Mouse (Mus musculus) cerebellum, adult 11-12 months (tissue): Measurements from ENCODE around the gene Urb1.
A peak's percentile ranks its signal among the peaks of the same experiment; 100 is the strongest.
"Not testable (repeated sequence)": the region's sequence is repeated elsewhere in the genome, so short reads cannot be mapped to it uniquely, and the experiment has no call there.

Source experiments
- DNase-seq: peaks from one replicate; pipeline ENCODE4 v3.0.0; 2022

Gene Urb1

GRCm38 (mm10) chr16:90809975-90810715 is at the start of gene Urb1:
Urb1 (minus strand) TSS chr16:90810413.
- peak; percentile 96 for DNase-seq

- no peak for DNase-seq
These were observed 48.0 kb upstream of the Urb1 start for GRCm38 (mm10) chr16:90858206-90858605.

- no peak for DNase-seq
These were observed 46.5 kb upstream of the Urb1 start for GRCm38 (mm10) chr16:90856552-90857200.

DNA sequence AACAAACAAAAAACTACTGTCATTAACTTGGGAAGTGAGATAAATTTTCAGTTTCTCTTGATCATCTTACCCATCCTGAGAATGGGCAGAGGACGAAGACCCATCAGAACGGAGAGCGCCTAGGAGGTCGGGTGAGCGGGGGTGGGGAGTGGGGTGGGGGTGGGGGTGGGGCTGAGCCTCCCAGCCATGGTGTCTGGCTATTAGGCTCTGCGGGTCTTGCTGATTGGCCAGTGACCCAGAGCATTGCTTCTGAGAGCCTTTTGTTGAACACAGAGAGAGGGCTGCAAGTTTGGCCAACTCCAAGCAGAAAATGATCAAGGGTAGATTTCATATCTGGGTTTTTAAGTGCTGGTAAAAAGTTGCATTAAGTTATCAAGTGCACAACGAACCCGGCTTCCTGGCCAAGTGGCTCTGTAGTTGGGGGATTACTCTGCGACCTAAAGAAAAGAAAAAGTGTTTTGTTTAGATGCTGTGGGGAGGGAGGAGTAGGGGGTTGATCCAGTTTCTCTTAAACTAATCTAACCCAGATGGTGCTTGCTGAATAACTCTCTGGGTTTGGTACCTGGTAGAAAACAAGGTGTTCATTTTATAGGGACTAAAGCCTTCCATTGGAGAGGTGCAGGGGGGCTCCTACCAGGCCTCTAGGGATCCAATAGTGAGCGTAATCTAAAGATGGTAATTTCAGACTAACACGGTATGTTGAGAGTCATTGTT is 41.6 kb upstream of the Urb1 start:
- no peak for DNase-seq

- DNase-seq = no peak
These were observed 40.7 kb upstream of the Urb1 start for GRCm38 (mm10) chr16:90850881-90851280.

GRCm38 (mm10) chr16:90849262-90849661 is 39.0 kb upstream of the Urb1 start:
- DNase-seq = no peak

- no peak for DNase-seq
These were observed 38.5 kb upstream of the Urb1 start for GRCm38 (mm10) chr16:90848697-90849096.

DNA sequence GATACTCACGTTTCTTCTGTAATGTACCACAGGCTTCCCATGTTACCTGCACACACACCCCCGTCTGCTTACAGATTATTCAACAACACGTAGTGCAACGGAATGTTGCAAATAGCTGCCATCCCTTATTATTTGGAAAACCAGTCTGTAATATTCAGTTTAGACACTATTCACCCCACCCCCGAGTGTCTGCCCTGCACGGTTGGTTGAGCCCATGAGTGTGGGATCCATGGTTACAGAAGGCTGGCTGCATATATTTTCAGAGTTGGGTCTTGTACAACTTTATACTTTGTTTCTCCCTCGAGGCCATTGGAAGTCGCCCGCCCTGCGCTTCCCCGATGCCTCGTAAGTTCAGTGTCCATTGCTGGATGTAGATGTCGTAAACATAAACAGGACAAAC is 35.4 kb upstream of the Urb1 start:
- no peak for DNase-seq

DNA sequence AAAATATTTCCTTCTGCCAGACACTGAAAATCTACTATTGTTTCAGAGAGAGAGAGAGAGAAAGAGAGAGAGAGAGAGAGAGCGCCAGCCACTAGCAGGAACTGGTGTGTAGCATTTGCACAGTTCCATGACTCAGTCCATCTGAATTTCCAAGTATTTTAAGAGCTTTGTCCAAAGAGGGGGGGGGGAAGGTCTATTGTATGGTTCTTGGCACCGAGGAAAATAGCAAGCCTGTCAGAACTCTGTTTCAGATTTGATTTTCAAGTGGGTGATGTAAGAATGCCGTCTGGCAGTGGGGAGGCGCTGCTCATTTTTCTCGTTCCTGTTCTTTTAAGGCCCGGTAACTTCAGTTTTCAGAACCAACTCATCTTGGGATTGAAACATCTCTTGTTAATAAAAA is 34.8 kb upstream of the Urb1 start:
- DNase-seq = no peak

- DNase-seq = no peak
These were observed 32.0 kb upstream of the Urb1 start for GRCm38 (mm10) chr16:90842164-90842563.

- no peak for DNase-seq
These were observed 27.2 kb upstream of the Urb1 start for GRCm38 (mm10) chr16:90837431-90837830.

- no peak for DNase-seq
These were observed 23.0 kb upstream of the Urb1 start for GRCm38 (mm10) chr16:90833041-90833791.

DNA sequence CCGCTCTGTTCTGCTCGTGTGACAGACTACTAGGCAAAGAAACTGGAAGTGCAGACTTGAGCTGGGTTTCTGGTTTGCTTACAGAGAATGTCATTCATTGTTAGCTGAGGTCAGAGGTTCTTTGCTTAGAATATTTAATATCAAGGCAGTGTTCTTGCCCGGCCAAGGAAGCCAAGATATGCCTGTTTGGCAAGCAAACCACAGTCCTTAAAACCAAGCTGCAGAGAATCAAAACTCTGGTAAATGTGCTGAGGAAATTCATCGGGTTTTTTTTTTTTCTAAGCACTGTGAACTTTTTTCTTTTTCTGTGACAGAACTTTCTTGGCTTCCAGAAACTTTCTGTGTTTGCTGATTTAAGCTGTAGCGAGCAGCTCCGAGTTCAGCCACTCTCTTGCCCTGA is 22.3 kb upstream of the Urb1 start:
- no peak for DNase-seq

DNA sequence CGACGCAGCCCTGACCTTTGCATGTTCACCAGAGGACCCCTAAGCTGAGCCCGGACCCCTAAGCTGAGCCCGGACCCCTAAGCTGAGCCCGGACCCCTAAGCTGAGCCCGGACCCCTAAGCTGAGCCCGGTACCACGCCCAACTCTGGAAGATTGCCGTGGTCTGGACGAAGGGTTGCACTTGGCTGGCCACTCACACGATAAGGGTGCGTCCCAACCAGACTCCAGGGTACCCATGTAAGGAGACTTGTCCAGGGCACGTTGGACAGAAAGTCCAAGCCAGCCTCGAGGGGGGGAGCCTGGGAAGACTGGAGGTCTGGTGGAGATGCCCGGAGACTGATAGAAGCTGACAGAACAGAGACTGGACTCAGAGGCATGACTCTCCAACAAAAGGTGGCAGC is 21.5 kb upstream of the Urb1 start:
- peak; percentile 53 for DNase-seq

DNA sequence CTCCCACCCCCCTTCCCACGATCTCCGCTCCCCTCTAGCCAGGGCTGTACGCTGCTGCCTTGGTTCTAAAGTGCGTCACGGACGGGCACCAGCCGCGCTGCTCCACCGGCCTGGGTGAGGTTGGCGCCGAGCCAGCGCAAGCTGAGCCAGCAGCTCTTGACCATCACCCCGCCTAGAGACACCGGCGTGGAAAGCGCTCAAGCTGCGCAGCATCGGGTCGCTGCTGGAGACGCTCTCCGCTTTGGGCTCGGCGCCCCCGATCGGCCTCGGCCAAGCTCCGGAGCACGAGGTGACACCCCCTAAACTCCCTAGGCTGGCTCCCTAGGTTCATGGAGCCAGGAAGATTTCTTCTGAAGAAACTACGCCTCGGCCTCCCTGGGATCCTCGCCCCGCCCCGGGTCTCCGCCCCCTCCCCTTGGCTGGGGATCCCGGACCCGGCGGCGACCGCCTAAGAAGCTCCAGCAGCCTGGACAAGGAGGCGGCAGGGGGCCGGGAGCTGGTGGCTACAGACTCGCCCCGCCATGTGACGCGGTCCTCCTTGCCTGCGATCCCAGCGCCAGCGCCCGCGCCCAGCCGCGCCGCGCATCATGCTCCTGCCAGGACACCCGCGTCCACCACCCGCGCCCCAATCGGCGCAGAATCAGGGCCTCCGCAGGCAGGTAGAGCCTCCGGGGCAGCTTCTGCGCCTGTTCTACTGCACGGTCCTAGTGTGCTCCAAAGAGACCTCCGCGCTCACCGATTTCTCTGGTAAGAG is 20.6 kb upstream of the Urb1 start:
- DNase-seq = peak; percentile 89

GRCm38 (mm10) chr16:90829894-90830685 is 19.9 kb upstream of the Urb1 start:
- DNase-seq = peak; percentile 93

DNA sequence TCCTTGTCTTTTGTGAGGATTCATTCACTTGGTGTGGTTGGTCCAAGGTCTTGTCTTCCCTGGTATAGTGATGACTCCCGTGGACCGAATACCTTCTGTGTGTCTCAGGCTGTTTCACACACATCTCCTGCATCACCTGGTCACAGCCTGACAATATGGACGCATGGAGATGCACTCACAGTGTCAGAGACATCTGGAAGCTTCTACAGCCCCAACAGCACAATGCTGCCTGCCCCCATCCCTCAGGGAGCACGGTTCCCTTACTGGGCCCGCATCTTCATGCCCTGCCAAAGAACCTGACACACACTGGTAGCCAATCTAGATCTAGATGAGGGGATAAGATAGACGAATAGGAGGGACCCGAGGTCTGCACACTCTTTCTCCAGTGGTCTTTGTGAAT is 18.9 kb upstream of the Urb1 start:
- DNase-seq = peak; percentile 35

GRCm38 (mm10) chr16:90827498-90827897 is 17.3 kb upstream of the Urb1 start:
- no peak for DNase-seq

DNA sequence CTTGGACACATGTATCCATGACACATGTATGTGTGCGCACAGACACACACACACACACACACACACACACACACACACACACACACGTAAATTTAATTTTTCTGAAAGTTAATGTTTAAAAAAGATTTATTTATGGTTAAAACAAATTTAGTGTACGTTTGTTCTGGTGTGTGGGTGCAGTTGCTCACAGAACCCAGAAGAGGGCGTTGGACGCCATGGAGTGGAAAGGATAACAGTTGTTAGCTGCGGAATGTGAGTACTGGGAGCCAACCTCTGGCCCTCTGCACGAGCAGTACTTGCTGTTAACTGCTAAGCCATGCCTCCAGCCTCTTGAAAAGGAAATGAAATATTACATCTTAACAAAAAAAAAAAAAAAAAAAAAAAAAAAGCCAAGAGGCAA is 16.2 kb upstream of the Urb1 start, which contains the start of gene Eva1c:
Gene Eva1c (plus strand): TSS at position 263 of the 400 bp plus-strand sequence.
- DNase-seq = no peak

DNA sequence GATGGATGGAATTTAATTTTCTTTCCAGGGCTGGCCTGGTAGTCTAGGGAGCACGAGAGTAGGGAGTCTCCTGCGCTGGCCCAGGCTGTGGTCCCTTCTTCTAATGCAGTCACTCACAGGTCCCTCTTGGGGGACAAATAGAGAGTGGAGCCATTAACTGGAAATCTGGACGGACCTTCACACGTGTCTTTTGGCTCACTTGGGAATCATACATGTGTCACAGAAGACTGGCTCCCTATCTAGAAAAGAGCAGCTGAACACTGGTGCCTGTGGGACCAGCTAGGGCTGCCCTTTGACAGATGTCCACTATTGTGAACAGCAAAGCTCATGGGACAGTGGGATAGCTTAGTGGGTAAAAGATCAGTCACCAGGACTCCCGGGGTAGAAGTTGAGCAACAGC is 15.8 kb upstream of the Urb1 start:
- DNase-seq = no peak

DNA sequence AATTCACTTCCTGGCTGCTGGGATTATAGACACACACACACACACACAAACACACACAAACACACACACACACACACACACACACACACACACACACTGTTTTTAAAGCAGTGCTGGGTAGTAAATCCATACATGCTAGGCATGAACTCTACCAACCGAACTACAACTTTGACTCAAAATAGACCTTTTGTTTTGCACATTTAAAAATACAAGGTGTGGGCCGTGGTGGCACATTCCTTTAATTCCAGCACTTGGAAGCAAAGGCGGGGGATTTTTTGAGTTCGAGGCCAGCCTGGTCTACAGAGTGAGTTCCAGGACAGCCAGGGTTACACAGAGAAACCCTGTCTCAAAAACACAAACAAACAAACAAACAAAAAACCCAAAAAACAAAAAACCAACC is 13.8 kb upstream of the Urb1 start:
- not testable (repeated sequence) for DNase-seq

GRCm38 (mm10) chr16:90822981-90823380 is 12.8 kb upstream of the Urb1 start:
- no peak for DNase-seq
